Mouse (Mus musculus) c-Kit-positive CD71-negative TER-119-negative erythroid progenitor cells, embryonic 14.5 days (primary cell): ENCODE results near the gene Bdkrb2.

Source experiments
- DNase-seq: peaks from one replicate; pipeline ENCODE4 v3.0.0-alpha.2; 2013; ENCODE audit warnings: low read depth

Gene Bdkrb2

DNA sequence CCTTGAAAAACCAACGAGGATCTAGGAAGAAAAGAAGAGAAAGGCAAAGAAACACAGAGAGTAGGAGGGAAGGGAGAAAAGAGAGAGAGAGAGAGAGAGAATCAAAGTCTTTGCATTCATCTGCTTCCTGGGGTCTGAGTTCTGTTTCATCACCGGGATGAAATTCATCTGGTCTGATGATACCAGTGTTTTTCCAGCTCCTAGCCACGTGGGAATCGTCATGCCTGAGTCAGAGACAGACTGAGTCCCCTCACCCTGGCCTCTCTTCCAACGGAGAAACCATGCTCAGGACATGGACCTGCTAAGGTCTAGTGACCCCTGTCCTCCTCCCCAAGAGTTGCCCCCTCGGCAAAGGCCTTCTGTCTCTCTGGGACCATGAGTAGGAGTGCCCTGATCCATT lies 16.5 kb upstream of the Bdkrb2 start:
- no peak for DNase-seq

DNA sequence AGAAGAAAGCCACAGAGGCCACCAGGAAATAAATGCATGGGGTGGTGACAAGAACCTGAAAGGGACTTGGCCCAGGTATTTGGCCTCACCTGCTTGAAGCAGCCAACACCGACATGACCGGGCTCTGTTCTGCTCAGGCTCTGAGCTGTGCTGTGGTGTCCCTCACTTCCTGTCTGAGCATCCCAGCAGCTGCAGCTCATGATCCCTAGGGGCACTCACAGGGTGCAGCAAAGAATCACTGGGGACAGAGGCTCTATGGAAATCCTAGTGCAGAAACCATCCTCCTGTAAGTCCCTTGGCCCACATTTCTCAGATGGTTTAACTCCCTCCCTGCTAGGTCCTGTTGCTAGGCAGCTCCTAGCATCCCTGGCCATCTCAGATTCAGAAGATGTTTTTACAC lies 15.9 kb upstream of the Bdkrb2 start:
- no peak for DNase-seq

DNA sequence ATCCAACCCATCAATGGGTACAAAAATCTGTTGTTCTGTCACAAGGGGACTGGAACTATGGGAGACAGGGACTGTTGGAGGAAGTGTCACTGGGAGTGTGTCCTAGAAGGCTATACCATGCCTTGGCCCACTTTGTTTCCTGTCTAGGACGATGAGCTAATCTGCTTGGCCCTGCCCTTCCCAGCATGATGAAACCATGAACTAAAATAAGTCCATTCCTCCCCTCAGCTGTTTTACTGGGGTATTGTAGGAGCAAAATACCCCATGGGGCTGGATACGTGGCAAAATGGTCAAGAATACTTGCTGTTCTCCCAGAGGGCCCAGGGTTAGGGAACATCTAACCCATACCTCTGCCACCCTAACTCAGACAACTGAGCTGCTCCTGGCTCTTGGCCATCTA lies 15.0 kb upstream of the Bdkrb2 start:
- DNase-seq: no peak

DNA sequence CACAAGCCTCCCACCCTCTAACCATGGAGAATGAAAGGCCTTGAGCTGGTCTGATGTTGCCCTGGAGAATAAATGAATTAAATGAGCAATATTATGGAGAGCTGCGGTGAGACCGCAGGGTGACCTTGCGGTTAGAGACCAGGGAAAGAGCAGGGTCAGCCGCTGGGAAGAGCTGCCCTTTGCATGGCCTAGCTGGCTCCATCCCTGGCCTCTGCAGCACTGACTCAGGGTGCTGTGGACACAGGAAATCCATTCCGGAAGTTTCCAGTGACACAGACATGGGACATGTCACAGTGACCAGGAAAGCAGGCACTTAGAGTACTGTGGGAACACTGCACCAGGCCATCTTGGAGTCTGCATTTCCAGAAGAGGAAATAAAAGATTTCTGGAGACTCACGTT lies 14.1 kb upstream of the Bdkrb2 start:
- no peak for DNase-seq

DNA sequence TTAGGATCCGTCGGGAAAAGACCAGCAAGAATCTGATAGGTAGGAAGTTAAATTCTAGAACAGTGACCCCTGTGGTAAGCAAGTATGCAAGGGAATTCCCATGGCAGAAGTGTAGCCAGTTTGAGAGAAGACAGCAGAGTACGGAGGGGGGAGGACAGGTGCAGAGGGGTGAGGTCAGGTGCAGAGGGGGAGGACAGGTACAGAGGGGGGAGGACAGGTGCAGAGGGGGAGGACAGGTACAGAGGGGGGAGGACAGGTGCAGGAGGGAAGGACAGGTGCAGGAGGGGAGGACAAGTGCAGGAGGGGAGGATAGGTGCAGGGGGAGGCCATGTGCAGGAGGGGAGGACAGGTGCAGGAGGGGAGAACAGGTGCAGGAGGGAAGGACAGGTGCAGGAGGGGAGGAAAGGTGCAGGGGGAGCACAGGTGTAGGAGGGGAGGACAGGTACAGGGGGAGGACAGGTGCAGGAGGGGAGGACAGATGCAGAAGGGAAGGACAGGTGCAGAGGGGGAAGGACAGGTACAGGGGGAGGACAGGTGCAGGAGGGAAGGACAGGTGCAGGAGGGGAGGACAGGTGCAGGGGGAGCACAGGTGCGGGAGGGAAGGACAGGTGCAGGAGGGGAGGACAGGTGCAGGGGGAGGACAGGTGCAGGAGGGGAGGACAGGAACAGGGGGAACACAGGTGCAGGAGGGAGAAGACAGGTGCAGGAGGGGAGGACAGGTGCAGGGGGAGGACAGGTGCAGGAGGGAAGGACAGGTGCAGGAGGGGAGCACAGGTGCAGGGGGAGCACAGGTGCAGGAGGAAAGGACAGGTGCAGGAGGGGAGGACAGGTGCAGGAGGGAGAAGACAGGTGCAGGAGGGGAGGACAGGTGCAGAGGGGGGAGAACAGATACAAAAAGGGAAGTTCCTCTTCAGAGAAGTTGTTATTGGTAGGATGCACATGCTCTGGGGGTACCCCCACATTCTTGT lies 12.9 kb upstream of the Bdkrb2 start:
- DNase-seq: no peak

DNA sequence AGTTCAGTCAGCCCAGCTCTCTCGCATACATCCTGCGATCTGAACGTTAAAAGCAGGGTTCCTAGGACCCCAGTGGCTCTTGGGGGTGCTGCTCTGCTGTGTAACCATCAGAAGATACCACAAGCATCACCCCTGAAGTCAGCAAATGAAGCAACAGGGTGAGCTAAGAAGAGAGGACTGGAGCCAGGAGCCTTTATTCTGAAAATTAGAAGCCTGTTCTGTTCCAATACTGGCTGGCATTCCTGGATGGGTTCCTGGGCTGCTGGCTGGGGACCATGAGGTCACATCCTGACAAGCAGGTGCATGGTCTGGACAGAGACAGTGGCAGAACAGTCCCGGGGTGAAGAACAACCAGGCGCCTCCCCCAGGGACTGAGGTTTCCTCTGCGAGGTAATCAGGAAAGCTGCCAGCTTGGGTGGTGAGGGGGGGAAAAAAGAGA lies 11.5 kb upstream of the Bdkrb2 start:
- no peak for DNase-seq

DNA sequence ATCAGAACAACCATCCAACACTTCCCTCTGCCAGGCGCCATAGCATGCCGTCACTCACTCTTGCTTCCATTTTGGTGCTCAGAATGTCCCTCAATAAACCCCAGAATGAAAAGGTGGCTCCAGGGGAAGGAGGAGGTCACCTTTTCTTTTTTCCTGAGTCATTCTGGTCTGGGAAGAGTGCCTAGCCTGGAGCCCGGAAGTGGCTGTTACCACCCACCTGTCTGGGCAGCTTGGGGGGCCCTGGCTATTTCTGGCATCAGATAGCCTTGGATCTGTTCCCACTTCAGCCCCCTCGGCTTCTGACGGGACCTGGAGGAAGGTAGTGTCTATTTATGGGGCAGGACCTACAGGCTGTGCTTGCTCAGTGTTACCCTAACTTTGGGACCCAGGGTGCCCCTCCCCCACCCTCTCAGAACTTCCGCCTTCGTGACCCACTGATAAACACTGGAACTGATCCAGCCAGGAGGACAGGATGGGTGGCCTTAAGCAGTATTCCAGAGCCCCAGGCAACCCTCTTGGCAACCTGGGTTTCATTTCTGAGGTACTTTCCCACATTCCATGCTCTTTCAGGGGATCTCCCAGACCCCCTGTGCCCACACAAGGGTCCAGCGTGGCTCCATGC lies 8.8 kb upstream of the Bdkrb2 start:
- DNase-seq: no peak

DNA sequence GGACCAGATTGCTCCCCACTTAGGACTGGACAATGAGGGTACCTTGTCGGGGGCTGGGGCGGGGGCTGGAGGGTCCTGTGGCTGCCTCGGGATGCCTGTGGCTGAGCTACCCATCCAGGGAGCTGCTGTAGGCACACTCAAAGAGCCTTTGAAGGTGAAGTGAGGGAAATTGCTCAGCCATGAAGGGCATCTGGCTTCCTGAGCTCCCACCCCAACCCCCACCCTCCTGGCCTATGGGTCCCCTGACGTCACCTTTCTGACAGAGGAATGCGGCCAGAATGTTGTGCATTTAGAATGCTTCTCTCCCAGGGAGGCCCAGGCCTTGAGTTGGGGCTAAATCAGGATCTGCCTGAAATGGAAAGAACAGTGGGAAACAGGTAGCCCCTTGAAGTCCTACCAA lies 7.9 kb upstream of the Bdkrb2 start:
- no peak for DNase-seq

DNA sequence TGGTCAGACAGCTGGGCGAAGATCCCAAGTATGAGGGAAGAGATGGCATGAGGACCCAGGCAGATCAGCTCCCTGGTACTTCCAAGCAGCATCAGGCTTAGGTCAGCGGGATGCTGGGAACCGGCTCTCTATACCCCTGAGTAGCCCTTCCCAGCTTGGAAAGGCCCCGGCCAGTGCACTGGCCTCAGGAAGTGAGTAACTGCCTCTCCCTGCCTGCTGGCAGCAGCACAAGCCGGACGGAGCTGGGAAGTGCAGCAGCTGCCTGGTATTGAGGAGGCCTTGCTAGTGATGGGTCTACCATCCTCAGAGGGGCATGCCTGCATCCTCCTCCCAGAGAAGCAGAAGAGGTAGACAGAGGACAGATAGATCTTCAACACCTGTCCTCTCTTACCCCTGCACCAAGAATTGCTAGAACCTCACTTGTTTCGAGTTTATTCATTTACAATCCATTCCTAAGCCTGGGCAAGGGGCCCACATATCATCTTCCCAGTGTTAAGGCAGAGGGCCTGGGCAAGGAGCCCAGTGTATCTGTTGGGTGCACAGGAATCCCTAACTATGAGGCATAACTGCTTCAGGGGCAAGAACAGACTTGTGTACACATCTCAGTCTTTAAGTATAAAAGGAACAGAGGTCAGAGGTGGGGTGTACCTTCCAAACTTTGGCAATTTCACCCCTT lies 5.6 kb upstream of the Bdkrb2 start:
- no peak for DNase-seq

DNA sequence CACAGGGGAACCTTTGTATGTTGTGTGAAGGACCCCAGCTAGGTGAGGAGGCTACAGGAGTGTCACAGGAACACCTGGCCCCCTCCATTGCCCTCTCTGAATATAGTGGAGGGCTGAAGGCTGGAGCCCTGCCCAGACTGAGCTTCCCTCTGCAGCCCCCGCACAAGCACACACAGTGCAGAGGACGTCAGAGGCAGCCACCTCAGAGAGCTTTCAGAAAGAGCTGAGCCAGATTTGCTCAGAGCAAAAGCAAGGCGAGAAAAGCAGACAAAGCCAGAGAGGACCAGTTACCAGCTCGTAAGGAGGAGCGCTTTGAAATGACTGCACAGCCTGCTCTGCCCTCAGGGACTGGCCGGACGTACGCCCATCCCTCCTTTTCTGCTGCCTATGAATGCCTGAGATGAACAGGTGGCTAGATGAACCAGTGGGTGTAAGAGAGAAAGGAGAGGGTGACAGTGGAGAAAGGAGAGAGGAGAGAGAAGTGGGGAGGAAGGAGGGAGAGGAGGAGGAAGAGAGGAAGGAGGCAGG lies 2.0 kb upstream of the Bdkrb2 start:
- no peak for DNase-seq

DNA sequence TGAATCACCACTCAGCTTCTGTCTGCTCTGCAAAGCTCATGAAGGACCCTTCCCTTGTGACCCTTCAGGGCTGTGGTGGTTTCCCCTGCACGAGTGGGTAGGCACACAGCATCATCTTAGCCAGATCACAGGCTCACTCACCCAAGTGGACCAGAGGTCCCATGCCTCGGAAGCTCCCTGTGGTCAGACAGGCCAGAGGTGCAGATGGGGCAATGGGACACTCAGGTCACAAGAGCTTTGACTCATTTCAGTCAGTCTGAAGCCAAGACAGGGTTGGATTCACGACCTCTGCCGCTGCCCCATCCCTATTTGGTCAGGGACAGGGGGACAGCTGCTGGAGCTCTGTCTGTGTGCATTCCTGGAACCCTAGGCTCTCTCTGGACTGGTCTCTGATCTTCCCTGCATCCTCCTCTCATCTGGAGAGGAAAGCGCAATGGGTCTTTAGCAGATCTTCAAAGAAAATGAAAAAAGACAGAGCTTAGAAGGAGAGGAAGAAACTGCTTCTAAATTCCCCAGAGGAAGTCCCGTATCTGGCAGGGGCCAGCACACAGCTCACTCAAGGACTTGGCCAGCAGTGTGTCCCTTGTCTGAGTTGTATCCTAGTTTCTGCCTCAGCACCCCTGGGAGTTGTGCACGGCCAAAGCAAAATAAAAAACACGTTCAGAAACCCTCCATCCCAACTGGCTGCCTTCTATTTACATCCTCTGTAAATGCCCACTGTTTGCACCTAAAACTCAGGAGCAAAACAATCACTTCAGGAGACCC lies 788 bp upstream of the Bdkrb2 start:
- no peak for DNase-seq

DNA sequence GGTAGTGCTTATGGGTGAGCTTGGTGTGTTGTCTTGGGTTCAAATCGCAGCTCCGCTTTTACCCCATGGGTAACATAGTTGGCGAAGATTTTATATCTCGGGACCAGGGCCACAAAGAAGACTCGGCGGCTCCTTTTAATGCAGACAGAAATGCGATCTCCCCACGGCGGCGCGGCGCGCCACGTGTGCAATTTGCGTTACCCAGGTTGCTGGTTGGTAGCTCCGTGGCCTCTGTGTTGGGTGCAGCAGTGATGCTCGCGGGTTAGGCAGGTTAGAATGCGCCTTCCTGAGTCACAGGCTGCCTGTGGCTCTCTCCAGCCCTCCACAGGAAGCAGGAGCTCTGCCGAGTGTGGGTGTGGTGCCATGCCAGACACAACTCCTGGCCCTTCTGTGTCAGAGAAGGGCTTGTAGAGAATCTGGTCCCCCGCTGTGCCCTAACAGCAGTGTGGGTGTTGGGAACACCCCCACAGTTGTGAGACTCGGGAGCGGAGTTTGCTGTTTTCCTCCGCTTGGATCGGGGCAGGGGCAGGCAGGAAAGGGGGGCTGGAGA lies 775 bp downstream of the Bdkrb2 start:
- no peak for DNase-seq

DNA sequence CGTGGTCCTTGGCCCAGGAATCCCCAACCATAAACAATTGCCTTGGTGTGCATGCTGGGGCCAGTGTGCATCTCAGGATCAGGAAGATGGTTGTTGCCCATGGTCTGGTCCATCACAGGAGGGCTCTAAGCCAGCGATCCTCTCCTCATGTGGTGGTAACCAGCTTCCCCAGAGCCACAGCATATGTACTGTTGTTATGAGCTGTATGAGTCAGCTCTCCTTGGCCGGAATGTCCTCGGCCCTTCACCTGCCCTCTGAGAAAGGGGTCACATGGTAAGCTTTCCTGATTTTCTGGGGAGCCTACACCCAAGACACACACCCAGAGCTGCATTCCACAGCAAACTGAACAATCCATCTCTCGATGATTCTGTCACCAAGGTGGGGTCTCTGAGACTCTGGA lies 2.2 kb downstream of the Bdkrb2 start:
- DNase-seq: no peak

DNA sequence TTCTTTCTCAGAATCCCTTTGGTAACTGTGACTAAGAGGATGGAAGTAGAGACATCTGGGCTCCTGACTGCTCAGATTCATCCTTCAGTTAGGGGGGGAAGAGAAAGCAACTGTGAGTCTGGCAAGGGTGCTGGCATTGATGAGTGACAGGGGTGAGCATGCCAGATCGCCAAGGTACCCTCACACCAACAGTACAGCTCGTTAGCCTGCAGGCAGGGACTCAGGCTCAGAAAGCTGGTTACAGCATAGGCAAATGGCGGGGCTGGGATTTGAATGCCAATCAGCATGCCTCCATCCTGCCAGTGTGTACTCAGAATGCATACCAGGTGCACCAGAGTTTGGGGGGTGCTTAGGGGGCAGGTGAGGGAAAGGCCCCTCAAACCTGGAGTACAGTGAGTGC lies 8.8 kb downstream of the Bdkrb2 start:
- no peak for DNase-seq

DNA sequence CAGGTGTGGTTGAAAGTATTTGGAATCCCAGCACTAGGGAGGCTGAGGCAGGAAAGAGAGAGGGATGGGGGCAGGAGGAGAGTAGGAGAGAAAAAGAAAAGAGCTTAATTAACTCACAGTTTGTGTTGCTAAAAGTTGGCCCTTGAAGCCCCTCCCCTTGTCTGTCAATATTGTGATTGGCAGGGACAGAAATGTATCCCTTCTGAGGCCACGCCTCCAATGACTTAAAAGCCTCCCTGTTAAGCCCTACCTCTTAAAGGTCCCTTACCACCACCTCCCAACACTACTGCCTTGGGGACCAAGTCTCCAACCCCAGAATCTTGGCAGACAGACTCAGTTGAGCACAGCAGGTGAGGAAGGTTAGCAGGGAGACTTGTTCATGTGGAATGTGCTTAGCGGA lies 9.6 kb downstream of the Bdkrb2 start:
- DNase-seq: no peak

DNA sequence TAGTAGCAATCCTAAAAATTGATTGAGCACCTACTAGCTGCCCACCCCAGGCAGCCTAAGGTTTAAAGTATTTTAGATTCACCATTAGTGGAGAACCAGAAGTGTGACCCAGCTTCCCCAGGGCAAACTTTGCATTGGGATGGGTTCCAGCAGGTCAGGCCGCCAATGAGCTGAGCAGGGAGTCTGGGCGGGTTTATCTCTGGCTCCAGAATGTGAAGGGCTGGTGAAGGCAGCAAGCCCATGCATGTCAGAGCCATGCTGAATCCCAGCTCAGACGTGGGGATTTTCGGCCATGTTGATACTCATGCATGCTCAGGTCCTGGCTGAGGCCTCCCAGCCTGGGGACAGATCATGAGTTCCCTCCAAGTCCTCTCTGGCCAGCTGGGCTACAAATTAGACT lies 11.3 kb downstream of the Bdkrb2 start:
- no peak for DNase-seq

DNA sequence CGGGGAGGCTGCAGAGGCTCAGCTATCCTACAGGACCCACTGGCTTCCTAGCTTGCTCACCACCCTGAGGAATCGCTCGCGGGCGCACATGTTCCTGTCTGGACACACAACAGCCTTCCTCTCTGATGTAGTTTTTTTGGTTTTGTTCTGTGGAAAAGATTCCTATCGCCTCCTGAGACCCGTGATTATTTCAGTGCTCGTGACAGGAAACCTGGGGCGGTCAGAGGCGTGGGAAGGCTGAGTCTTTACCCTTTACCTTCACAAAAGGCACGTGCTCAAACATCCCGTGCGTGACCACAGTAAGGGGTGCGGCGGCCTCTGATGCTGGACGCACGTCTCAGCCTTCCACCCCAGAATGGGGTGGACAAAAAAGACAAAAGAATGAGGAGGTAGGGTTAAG lies 17.5 kb downstream of the Bdkrb2 start:
- no peak for DNase-seq

DNA sequence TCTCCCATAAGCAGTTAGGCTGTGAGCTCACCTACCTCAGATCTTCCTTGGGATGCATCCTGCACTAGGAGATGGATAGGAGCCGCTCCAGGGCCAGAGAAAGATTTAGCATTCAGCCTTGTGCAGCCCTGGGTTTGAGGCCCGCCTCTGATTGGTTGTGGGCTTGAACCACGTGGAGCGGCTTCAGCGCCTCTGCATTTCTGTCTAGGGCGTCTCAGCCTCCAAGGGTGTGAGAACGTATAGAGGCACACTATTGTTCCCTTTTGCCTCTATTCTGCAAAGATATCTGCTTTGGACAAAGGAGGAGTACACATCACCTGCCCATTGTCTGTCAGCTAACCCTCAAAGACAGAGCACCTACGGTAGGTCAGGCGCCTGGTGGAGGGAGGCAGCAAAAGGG lies 19.5 kb downstream of the Bdkrb2 start:
- DNase-seq: no peak

DNA sequence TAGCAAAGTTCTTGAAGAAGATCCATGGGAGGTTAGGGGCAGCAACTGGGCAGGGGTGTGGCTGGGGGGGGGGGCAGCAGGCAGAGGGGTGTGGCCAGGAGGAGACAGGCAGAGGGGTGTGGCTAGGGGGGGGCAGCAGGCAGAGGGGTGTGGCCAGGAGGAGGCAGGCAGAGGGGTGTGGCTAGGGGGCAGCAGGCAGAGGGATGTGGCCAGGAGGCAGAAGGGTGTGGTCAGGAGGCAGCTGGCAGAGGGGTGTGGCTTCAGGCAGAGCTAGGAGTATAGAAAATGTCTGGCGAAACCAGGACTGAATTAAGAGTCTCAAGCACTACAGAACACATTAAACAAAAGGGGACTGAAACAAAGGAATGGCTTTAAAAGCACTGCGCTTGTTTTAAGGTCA lies 20.5 kb downstream of the Bdkrb2 start:
- DNase-seq: peak; percentile 31

DNA sequence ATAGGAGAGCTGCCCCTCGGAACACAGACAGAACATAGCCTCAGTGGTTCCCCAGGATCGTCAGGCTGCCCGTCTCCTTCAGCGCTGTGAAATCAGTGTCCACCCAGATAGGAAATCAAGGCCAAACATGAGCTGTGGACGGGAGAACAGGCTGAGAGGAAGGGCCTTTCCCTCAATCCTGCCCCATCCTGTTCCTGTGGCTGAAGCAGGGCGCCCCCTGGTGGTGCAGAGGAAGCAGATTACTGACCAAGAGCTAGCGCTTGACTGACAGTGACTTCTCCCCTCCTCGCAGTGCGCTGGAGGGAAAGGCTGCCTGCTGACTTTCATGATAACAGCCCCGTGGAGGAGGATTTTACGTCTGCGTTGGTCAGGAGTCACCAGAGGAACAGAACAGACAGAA lies 21.8 kb downstream of the Bdkrb2 start:
- peak; percentile 53 for DNase-seq

DNA sequence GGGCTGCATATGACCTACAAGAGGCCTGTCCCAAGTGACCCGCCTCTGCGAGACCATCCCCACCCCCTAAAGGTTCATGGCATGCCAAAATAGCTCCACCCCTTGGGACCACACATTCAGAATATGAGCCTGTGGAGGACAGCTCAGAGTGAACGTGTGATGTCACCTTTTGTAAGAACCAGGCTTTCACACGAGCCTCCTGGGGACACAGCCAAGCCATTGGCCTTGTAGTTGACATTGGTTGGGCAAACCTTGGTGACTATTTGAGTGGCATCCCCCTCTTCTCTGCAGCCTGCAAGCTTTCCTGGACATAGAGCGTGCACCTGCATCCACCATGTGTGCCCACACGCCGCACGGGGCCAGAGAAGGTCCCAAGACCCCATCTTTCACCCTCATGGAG lies 24.5 kb downstream of the Bdkrb2 start:
- DNase-seq: no peak

DNA sequence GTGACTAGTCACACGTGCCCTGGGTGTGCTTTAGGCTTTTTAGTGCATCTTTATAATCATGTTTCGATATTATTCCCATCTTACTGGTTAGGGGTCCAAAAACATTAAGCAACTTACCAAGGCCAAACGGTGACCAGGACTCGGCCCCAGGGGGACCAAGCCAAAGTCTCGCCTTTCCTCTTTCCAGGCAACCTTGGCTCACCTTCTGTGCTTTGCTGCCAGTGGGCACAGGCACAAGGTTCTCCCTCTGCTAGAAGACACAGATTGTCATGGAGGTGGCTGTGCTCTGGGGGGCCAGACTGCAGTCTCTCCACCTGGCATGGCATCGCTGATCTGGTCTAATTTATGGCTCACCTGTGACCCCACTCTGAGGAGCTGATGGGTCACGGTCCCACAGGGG lies 27.8 kb downstream of the Bdkrb2 start:
- no peak for DNase-seq
